12 mouse cellular contexts compared by ENCODE assay signal in the genomic region with DNA sequence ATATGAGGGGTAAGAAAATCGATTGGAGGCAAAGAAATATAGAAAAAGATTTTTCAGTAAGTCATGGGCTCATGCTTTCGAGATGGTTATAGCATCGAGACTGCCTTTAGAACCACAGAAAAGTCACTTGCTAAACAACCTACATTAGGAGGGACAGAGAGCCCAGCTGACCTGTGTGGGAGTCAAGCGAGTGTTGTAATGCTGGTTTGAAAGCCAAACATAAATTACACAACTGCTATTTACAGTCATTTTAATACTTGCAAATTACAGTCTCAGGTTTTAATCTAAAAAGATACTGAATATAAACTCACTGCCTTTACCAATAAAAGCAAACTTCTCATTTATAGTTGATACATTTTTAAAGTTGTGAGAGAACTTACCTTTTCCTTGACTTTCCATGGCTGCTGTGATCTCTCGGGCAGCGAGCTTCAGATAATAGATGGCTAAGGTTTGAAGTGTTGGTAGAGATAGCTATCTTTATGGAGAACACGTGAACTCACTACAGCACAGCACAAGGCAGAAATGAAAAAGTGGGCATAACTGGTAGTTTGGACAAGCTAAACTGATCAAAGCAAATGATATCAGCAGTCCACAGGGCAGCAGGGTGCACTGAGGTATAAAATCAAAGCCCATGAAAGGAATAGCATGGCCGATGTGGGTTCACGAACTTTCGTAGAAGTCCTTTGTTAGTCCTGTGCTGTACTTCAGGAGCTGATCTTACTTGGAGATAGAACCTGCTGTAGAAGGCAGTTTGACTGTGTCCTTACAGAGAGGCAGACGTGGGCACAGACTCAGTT.
"Had no signal": no experiment of that assay in that cellular context is flagged by ENCODE, and none has a peak within 500 bp of the region (broad histone marks: within the 10 kb centered on the region; RNA-seq: fewer than 3 reads in every experiment).

No protein-coding gene starts in this region.

- H3K9ac ChIP-seq: limb, embryonic 12.5 days; liver, embryonic 15.5 days; lung, embryonic 14.5 days; midbrain, embryonic 13.5 days had no signal

- DNase-seq: kidney, postnatal 14 days; liver; lung, embryonic 14.5 days; lung, postnatal 10 days; right cerebral cortex, adult 18-20 months; thymus, adult 18-20 months; thymus, postnatal 14 days had no signal

- ATAC-seq: intestine, postnatal 0 days; midbrain, embryonic 13.5 days had no signal

- H3K9me3 ChIP-seq: limb, embryonic 12.5 days; liver, embryonic 15.5 days; midbrain, embryonic 13.5 days had no signal

- H3K4me2 ChIP-seq: limb, embryonic 12.5 days; liver, embryonic 15.5 days; lung, embryonic 14.5 days; midbrain, embryonic 13.5 days had no signal

- H3K36me3 ChIP-seq: liver, embryonic 15.5 days had no signal

- H3K4me3 ChIP-seq: left cerebral cortex, adult 2 months; limb, embryonic 12.5 days; liver, embryonic 15.5 days; midbrain, embryonic 13.5 days had no signal

- H3K27ac ChIP-seq: left cerebral cortex, adult 2 months; limb, embryonic 12.5 days; liver, embryonic 15.5 days; midbrain, embryonic 13.5 days had no signal

- H3K27me3 ChIP-seq: limb, embryonic 12.5 days; midbrain, embryonic 13.5 days had no signal

- H3K4me1 ChIP-seq: liver, embryonic 15.5 days had no signal
